Mouse (Mus musculus) cerebellum, postnatal 36 days (tissue): Measurements from ENCODE around the gene Sgms1.
"Not testable (repeated sequence)": the region's sequence is repeated elsewhere in the genome, so short reads cannot be mapped to it uniquely, and the experiment has no call there.

Experiments used
- DNase-seq, 2 experiments: peaks; one replicate each; pipeline ENCODE4 v3.0.0; 2021 to 2022; ENCODE audit warnings: mixed read lengths in 2 of 2

The Sgms1 gene

DNA sequence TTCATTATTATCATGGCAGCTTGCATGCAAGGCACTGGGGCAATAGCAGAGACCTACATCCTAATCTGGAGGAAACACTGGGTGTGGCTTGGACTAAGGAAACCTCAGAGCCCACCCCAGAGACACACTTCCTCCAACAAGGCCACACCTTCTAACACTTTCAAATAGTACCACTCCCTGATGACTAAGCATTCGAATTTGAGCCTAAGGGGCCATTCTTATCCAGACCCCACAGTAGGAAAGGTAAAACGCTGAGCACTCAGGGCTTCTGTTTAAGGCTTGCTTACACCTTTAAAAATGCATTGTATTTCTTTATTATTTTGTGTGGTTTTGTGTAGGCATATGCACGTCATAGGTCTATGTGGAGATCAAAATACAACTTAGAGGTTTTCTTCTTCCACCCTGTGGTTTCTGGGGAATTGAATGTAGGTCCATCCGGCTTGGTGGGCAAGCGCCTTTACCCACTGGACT lies 217.0 kb downstream of the Sgms1 start:
- no peak for DNase-seq

DNA sequence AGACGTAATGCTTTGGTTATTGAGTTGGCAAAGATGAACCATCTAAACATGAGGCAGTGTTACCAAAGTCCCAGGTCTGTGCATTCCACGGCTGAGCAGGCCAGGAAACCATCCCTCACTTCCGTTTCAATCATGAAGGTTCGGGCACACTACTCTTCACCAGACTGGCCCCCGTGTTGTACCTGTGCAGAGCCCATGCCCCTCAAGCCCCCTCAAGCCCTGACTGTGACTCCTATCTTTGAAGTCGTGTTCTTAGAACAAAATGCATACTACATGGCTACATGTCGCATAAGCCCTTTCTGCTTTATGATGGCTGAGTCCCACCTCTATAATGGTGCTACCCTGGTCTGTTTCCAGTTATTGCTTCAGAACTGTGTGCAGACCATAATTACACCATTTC lies 217.5 kb downstream of the Sgms1 start:
- no peak for DNase-seq

- peak; percentile 89 to 92 for DNase-seq
Measured at GRCm38 (mm10) chr19:32169634-32170540, 219.6 kb downstream of the Sgms1 start.

- DNase-seq = no peak
Measured at GRCm38 (mm10) chr19:32168031-32168430, 221.5 kb downstream of the Sgms1 start.

- DNase-seq = no peak
Measured at GRCm38 (mm10) chr19:32166823-32167605, 222.5 kb downstream of the Sgms1 start.

GRCm38 (mm10) chr19:32165711-32166110 lies 223.8 kb downstream of the Sgms1 start:
- DNase-seq = no peak

DNA sequence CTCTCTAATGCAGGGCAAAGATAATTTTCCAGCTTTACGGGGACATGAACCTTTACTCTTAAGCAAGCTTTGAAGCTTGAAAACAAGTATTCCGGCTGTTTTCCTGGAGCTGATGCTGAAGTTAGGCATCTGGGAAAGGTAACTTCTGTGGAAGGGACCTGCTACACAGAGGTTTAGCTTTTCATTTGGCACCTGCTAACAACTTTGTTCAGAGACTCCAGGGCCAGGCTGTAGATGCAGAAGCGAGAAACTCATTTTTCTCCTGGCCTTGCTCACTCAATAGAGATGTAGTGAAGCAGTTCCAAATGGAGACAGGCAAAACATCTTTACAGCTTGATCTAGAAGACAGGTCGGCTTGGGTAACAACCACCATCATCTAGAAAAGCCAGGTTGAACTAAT lies 225.4 kb downstream of the Sgms1 start:
- DNase-seq = no peak

GRCm38 (mm10) chr19:32159944-32160343 lies 229.6 kb downstream of the Sgms1 start:
- no peak for DNase-seq

GRCm38 (mm10) chr19:32159168-32159567 lies 230.3 kb downstream of the Sgms1 start:
- no peak for DNase-seq

- DNase-seq = no peak
Measured at GRCm38 (mm10) chr19:32157045-32157444, 232.5 kb downstream of the Sgms1 start.

- DNase-seq = no peak
Measured at GRCm38 (mm10) chr19:32152529-32152928, 237.0 kb downstream of the Sgms1 start.

GRCm38 (mm10) chr19:32148710-32149109 lies 240.8 kb downstream of the Sgms1 start:
- DNase-seq = no peak

DNA sequence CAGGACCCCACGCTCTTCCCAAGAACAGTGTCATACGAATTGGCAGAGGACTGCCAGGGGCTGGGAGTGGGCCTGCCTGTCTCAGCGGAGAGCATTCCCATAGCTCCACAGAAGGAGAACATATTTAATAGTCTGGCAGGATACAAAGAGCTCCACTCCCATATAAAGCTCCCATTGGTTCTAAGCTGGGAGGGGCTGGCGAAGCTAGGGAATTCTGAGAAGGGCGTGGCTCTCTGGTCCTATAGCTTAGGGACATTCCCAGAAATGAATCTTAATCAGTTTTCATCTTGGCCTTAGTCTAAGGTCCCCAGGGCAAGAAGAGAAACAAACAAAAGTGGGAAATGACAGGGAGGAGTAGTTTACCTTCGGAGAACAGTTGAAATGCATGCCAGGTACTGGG lies 247.1 kb downstream of the Sgms1 start:
- DNase-seq = no peak

DNA sequence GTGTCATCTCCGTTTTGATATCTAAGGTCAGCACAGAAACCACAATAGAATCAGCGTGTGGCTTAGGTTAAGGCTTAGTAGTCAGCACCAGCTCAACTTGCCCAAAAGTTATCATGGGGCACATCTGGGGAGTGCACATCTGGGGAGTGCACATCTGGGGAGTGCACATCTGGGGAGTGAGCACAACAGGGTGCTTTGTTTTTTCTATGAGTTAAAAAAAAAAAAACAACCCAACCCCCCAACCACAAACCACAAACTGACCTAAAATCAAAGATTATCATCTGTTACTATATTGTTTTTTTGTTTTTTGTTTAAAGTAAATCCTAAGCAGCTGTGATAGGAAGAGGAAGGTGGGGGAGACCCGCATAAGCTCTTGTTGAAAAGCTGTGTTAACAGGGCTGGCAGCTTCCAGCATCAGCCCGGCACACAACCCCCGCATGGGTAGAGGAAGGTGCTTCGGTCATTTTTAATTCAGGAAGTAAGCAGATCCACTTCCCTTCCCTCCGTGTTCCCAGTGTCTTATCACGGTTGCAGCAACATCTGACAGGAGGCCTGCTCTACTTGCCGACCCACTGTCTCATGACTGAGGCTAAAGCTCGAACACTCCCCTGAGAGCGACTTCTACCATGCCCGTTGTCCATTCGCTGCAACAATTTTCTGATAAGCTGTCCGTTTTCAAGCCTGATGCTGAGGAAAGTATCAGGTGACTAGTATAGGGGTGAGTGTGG lies 251.0 kb downstream of the Sgms1 start:
- DNase-seq = no peak

DNA sequence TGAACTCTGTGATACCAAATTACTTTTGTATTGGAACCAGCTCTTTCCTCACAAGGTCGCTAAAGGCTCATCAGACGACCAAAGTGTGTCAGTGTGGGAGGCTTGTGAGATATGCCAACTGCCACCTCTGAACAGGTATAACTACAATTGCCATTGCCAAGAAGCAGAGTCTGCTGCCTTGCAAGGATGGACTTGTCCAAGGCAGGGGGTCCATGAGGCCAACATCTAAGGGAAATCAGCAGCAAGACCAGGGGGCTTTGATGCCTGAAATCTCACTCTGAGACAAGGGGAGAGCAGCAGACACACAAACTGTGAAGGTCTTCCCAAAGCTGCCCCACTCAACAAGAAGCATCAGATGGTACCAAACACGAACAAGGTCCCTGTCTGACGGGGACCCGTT lies 251.6 kb downstream of the Sgms1 start:
- no peak for DNase-seq

- DNase-seq = no peak
Measured at GRCm38 (mm10) chr19:32136888-32137625, 252.5 kb downstream of the Sgms1 start.

- not testable (repeated sequence) for DNase-seq
Measured at GRCm38 (mm10) chr19:32131707-32132488, 257.6 kb downstream of the Sgms1 start.

DNA sequence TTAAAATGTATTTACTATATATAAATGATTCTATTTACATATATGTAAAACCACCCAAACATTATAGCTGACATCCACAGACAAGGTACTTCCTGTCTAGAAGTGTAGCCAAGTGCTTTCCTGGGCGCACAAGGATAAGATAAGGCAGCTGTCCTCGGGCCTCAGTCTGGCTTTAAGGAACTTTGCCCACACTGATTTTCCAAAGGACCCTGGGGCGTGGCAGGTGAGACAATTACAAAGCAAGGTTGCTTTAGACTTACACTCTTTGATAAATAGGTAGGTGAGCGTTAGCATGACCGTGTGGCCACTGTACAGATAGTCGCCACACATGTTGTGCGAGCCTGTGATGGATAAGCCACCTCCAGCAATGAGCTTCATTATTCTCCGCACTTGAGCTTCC lies 260.2 kb downstream of the Sgms1 start:
- DNase-seq = no peak

DNA sequence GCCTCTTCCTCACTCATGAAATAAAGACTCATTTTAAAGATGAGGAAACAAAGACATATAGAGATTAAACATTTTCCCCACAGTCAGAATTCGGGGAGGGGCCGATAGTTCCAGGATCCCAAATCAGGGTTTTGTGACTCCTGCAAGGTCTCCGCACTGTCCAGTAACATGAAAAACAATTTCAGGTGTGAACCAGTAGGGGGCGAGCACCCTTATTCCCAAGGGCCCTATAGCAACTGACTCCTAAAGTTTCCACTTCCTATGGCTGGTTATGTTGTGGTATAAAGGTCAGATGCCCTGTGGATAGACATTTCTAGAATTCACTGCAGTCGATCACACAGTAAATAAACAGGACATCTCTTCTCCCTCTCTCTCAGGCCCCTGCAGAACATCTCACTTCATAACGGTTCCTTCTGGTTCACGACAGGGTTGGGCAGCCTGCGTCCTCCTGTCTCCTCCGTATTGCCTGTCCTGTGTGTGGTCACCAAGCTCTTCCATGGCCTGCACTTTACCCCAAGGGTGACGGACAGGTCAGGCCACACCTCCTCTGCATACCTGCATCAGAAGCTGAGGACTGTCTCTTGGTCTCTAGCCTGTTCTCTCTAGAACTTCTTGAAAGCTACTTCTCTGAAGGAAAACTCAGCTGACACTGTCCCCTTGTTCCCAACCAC lies 262.2 kb downstream of the Sgms1 start:
- DNase-seq = no peak

DNA sequence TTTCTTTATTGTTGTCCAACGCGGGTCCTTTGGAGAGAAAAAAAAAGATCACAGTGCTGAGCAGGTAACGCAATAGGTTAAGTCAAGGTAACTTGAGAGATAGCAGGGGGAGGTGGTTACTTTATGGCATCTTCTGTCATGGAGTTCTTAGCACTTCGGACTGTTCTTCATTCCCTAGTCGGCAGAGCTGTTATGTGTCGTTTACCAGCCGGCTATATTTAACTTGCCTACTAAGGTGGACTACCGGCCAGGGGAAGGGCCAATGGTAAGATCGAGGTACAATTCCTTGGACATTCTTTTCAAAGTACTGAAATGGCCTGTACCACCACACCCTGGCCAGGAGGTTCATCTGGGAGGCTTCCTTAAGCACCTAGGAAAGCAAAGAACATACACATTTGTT lies 265.4 kb downstream of the Sgms1 start:
- no peak for DNase-seq

DNA sequence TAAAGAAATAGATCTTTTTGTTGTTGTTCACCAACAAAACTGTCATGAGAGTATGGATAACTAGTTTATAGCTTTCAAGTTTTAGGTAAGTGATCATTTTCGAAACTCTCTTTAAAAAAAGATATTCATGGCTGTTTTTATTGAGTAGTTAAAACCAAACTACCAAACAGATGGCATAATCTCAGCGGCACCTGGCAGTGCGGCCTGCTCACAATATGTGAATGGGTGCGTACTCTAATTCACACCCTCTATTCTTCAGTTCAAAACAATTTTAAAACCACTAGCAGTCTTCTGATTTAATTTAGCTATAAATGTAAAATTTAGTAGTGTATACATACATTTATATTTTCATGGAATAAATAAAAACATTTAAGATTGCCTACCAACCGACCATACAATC lies 266.3 kb downstream of the Sgms1 start:
- no peak for DNase-seq
